Mouse (Mus musculus): ENCODE results near the gene Ralgds. TPM values are rescaled to one million over a fixed set of nuclear protein-coding genes. Genes with fewer than 3 reads are reported as not detected.

The Ralgds gene
- polyA plus RNA-seq (2015; fragmentation: Nextera tagmentation; extraction: Ambion mirVana) = 33.4 and 35.1 TPM in 2 replicates

GRCm38 (mm10) chr2:28512798-28513401 is at the start of gene Ralgds:
Ralgds (plus strand) TSS chr2:28513125.

GRCm38 (mm10) chr2:28465836-28466518 is 46.9 kb upstream of the Ralgds start, which contains the start of gene 1700007K13Rik:
1700007K13Rik (minus strand) TSS chr2:28466332.

GRCm38 (mm10) chr2:28467860-28468485 is 45.0 kb upstream of the Ralgds start, which contains the start of gene Mrps2:
Mrps2 (plus strand) TSS chr2:28468066.

GRCm38 (mm10) chr2:28496671-28497070 is 16.3 kb upstream of the Ralgds start, which contains the start of gene Gbgt1:
Gbgt1 (plus strand) TSS chr2:28496891.

GRCm38 (mm10) chr2:28505795-28506194 is 7.1 kb upstream of the Ralgds start, which contains the start of gene Gm10134:
Gm10134 (plus strand) TSS chr2:28506095.

GRCm38 (mm10) chr2:28563303-28563702 is 50.4 kb downstream of the Ralgds start, which contains the start of gene Cel:
Cel (minus strand) TSS chr2:28563403.

GRCm38 (mm10) chr2:28583651-28584050 is 70.7 kb downstream of the Ralgds start, which contains the start of gene Gtf3c5:
Gtf3c5 (minus strand) TSS chr2:28583751.

Other genes with a start within 250 kb of the Ralgds start
- gene Ppp1r26, start 66.3 kb upstream of the Ralgds start, polyA plus RNA-seq (2015; fragmentation: Nextera tagmentation; extraction: Ambion mirVana) = 1.3 and 1.6 TPM in 2 replicates
- gene 1700007K13Rik, start 46.8 kb upstream of the Ralgds start, polyA plus RNA-seq (2015; fragmentation: Nextera tagmentation; extraction: Ambion mirVana) = not detected in 2 replicates
- 42.1 and 44.5 TPM in 2 replicates for gene Mrps2, start 45.1 kb upstream of the Ralgds start, polyA plus RNA-seq (2015; fragmentation: Nextera tagmentation; extraction: Ambion mirVana)
- gene Gbgt1, start 16.2 kb upstream of the Ralgds start, polyA plus RNA-seq (2015; fragmentation: Nextera tagmentation; extraction: Ambion mirVana) = 0.55 and 1.0 TPM in 2 replicates
- 2.2 and 3.8 TPM in 2 replicates for gene Gm10134, start 7.0 kb upstream of the Ralgds start, polyA plus RNA-seq (2015; fragmentation: Nextera tagmentation; extraction: Ambion mirVana)
- gene Cel, start 50.3 kb downstream of the Ralgds start, polyA plus RNA-seq (2015; fragmentation: Nextera tagmentation; extraction: Ambion mirVana) = not detected in 2 replicates
- 11.6 and 12.4 TPM in 2 replicates for gene Gtf3c5, start 70.6 kb downstream of the Ralgds start, polyA plus RNA-seq (2015; fragmentation: Nextera tagmentation; extraction: Ambion mirVana)
- gene Gfi1b, start 108.9 kb downstream of the Ralgds start, polyA plus RNA-seq (2015; fragmentation: Nextera tagmentation; extraction: Ambion mirVana) = 0.08 TPM in 1 of 2 replicates, not detected in the other
- gene Tsc1, start 128.1 kb downstream of the Ralgds start, polyA plus RNA-seq (2015; fragmentation: Nextera tagmentation; extraction: Ambion mirVana) = 8.8 and 9.4 TPM in 2 replicates
- gene Spaca9, start 186.6 kb downstream of the Ralgds start, polyA plus RNA-seq (2015; fragmentation: Nextera tagmentation; extraction: Ambion mirVana) = 0.62 and 0.94 TPM in 2 replicates
- gene Ak8, start 187.0 kb downstream of the Ralgds start, polyA plus RNA-seq (2015; fragmentation: Nextera tagmentation; extraction: Ambion mirVana) = 0.21 and 0.27 TPM in 2 replicates